Mouse (Mus musculus): ENCODE measurements at regions not wholly inside any gene's neighbourhood (a gene's known extent, or its start where the extent isn't known, plus 50 kb on each side); places are given as distances from the start of the nearest gene placed in this dataset.
A peak's percentile ranks its signal among the peaks of the same experiment; 100 is the strongest.
"Not testable (repeated sequence)": the region's sequence is repeated elsewhere in the genome, so short reads cannot be mapped to it uniquely, and the experiment has no call there.

GRCm38 (mm10) chr1:47299311-47299710 lies 406.7 kb upstream of the Slc39a10 start:
- DNase-seq (ENCODE audit: low spot score in 2 of 2) = no peak

GRCm38 (mm10) chr1:47285639-47286038 lies 393.0 kb upstream of the Slc39a10 start:
- no peak for DNase-seq (ENCODE audit: low spot score in 2 of 2)

DNA sequence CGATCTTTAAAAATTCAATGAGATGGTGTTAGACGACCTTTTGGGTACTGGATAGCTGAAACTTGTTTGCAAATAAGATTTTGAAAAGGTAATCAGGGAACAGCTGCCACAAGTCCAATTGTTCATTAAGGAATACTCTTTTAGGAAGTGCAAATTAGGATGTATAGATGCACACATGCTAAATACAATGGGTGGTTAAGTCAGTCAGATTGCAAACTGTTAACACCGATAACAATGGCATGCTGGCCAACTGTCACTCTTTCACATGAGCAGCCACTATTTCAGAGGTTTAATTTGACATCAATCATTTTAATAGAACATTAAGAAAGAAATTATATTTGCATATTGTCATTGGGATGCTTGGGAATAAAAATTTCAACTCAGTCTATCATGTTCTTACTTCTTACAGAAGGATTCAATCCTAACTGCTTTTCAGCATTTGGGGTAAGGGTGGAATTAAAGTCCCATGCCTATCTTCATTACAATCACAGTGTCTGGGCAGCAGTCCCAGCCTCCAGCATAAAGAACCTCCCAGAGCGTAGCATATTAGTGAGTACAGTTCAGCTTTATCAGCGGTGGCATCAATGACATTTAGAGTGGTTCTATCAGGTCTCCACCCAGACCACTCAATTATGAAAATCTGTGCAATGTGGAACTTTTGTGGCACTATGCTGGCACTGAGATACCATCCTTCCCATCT lies 385.8 kb upstream of the Slc39a10 start:
- DNase-seq (ENCODE audit: low spot score in 2 of 2) = no peak

DNA sequence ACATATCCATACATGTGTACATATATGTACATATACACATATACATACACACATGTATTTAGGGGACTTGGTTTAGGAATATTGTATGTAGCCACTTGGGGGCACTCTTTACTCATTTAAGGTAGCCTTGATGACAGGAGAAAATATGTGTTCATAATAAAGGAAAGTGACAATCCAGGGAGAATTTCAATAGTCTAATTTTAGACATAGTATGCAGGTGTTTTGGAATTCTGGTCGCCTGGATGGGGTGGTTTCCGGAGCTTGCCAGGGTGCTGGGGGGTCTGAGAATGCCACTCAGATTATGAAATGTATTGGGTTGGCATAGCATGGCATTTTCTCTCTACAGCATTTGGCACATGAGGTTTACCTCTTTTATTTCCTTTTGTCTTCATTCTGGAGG lies 385.2 kb upstream of the Slc39a10 start:
- peak; percentile 46 to 55 for DNase-seq (ENCODE audit: low spot score in 2 of 2)

DNA sequence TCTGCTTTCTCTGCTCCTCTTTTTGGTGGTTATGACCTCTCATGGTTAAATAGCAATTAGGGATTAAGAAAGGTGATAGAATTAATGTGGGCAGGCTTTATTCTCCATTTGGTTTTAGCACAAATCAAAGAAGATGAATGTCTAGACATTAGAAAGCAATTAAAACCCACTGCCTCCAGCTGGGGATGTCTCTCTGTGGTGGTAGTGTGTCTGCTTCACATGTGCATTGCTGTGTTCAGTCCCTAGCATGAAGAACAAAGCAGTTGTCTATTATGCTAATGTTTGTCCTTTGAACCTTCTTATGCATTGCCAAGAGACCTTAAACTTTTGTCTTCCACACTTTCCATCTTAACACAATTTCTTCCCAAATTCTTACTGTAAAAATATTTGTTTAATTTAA lies 379.5 kb upstream of the Slc39a10 start:
- DNase-seq (ENCODE audit: low spot score in 2 of 2) = no peak

DNA sequence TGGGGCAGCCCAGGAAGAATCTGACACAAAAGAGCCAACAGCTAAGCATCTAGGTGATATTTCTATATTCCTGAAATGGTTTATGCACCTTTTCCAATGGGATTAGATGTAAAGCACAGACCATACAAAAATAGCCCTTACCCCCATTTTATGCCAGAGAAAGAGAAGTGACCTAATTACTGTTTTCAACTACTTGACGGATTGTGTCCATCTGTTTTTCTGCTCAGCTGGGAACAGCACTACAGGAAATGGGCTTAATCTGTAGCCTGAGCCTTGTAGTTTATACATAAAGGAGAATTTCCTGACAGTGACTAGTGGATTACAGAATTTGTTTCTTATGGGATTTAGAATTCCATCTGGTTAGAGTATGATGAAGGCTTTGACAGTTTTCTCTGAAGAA lies 371.0 kb upstream of the Slc39a10 start:
- DNase-seq (ENCODE audit: low spot score in 2 of 2) = no peak

DNA sequence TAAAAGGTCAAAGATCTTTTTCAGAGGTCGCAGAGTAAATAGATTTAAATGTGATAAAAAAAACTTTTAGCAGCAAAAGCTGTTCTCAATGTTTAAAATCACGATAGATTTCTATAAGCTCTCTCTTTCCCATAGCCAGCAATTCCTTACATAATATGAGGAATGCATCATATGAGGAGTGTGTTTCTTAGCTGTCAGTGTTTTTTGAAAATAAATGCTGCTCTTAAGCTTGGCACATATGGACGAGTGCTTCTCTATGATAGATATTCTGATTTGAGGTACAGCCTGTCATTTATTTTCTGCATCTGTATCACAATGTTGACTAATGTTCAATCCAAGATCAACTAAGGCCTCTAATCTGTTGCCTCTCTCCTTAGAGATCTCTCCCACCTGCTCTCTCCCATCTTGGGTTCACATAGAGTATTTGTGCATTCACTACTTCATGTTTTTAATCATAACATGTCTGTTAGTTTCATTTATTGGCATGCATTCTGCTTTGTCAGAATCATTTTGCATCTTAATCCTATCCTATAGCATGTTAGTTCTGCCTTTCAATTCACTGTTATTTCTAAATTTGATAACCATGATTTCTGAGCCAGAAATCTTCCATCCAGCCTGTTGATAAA lies 369.0 kb upstream of the Slc39a10 start:
- no peak for DNase-seq (ENCODE audit: low spot score in 2 of 2)

- DNase-seq (ENCODE audit: low spot score in 2 of 2) = not testable (repeated sequence)
Observed at GRCm38 (mm10) chr1:47250706-47251105, 358.1 kb upstream of the Slc39a10 start.

- DNase-seq (ENCODE audit: low spot score in 2 of 2) = peak; percentile 31
Observed at GRCm38 (mm10) chr1:47217088-47217487, 324.4 kb upstream of the Slc39a10 start.

- no peak for DNase-seq (ENCODE audit: low spot score in 2 of 2)
Observed at GRCm38 (mm10) chr1:47216419-47217002, 323.9 kb upstream of the Slc39a10 start.

GRCm38 (mm10) chr1:47213476-47213875 lies 320.8 kb upstream of the Slc39a10 start:
- no peak for DNase-seq (ENCODE audit: low spot score in 2 of 2)

DNA sequence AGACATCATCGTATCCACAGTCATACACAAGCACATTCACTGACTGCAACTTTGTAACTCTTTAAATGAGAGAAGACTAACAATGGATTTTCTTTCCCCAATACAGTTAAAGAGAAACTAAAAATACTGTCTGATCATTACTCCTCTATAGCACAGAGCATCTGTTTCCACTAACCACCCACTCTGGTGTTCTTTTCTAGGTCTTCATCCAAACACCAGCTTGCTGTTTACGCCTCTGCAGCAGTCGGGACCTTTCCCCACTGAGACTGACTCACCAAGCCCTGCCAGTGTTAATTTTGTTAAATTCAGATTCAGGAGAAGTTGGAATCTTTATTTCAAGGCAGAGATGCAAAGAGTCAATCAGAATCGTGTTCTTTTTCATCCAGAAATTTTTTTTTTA lies 300.3 kb upstream of the Slc39a10 start:
- peak; percentile 72 to 74 for DNase-seq (ENCODE audit: low spot score in 2 of 2)

- DNase-seq (ENCODE audit: low spot score in 2 of 2) = no peak
Observed at GRCm38 (mm10) chr1:47164417-47164816, 271.8 kb upstream of the Slc39a10 start.

- DNase-seq (ENCODE audit: low spot score in 2 of 2) = no peak
Observed at GRCm38 (mm10) chr1:47163808-47164410, 271.3 kb upstream of the Slc39a10 start.

DNA sequence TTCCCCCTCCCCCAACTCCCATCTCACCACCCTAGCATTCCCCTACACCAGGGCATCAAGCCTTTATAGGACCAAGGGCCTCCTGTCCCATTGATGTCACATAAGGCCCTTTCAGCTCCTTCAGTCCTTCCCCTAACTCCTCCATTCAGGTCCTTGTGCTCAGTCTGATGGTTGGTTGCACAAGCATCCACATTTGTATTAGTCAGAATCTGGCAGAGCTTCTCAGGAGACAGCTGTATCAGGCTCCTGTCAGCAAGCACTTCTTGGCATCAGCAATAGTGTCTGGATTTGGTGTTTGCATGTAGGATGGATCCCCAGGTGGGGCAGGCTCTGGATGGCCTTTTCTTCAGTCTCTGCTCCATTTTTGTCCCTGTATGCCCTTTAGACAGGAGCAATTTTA lies 237.4 kb upstream of the Slc39a10 start:
- peak in 1 of 2 experiments; percentile 4 for DNase-seq (ENCODE audit: low spot score in 2 of 2)

DNA sequence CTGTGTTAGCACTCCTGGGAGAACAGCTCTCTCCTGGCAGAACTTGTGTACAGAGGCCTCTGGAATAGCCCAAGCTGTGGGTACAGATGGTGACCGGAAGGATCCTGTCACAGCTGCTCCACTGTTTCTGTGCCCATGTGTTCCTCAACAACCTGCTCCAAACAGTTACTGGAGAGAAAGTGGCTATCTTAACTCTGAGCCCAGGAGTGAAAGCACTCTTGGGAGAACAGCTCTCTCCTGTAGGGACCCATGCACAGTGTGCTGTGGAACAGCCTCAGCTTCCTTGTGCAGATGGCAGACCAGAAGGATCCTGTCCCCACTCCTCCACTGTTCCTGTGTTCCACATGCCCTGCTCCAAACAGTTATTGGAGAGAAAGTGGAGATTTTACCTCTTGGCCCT lies 227.0 kb upstream of the Slc39a10 start:
- DNase-seq (ENCODE audit: low spot score in 2 of 2) = no peak

DNA sequence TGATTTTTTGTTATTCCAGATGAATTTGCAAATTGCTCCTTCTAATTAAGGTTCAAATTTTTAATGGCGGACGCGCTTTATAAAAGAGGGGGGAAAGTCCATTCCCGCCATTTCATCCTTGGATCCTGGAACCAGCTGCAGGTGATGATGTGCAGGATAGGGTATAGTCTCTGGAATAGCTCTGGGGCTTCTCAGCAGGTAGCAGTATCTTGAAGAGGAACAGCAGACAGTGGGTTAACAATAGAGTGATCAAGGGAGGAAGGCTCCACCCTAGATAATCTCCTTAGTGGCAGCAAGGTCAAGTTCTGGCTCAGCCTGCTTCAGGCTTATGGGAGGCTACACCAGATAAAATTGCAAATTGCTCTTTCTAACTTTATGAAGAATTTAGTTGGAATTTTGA lies 224.0 kb upstream of the Slc39a10 start:
- not testable (repeated sequence) for DNase-seq (ENCODE audit: low spot score in 2 of 2)

DNA sequence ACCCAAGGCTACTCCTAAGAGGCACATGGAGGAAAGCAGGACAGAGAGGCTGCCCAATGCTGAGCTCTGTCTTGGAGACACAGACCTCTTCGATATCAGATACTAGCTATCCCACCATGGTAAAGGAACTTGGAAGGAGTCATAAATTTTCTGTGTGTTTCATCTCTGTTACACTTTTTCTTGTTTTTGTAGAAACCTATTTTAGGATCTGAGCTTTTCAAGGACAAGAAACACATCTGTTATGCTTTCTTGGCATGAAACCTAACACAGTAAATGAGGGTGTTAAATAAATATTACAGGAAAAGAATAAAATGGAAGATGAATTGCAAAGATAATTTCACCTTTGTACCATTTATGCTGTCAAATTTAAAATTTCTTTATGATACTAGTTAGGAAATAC lies 219.8 kb upstream of the Slc39a10 start:
- no peak for DNase-seq (ENCODE audit: low spot score in 2 of 2)

GRCm38 (mm10) chr1:47104055-47104454 lies 211.4 kb upstream of the Slc39a10 start:
- no peak for DNase-seq (ENCODE audit: low spot score in 2 of 2)

- peak; percentile 47 to 57 for DNase-seq (ENCODE audit: low spot score in 2 of 2)
Observed at GRCm38 (mm10) chr1:47103321-47103988, 210.8 kb upstream of the Slc39a10 start.

DNA sequence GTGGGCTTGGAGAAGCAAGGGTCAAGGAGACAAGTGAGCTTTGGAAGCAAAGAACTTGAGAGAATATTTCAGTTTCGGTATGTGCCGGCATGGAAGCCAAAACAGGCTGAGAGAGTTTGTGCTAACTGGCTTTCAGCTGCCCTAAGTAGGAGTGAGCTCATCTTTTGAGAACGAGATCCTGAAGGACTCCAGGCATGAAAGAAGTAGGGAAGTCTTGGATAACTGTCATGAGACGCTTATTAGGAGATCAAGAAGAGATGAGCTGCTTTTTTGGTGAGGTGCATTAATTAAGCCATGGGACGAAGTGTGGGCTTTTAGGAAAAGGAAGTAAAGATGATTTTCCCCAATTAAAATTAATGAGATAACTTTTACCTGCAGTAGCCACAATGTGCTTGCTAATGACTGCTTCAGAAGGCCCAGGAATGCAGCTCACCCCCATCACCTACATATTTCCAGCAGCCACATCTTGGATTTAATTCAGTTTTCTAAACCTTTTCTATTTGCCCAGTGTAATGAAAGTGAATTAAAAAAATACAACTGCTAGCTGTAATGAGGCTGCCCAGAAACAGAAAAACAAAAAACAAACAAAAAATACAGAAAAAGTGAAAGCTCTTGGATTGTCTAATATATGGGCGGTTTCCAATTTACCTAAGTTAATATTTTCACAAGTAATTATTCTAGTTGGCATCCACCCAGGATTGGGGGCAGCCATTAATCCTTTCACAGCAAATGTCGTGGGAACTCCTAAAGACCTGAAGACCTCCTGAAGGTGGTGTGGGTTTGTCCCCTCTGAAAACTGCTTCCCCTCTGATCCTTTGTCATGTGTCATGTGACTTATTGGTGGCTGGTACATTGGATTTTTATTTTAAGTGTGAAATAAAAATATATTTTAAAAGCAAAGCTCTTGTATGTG lies 204.7 kb upstream of the Slc39a10 start:
- DNase-seq (ENCODE audit: low spot score in 2 of 2) = no peak

Measured in right cerebral cortex, adult 2 months (tissue).